Mouse (Mus musculus) ZHBTc4 (cell line): ENCODE measurements around the gene Atl1.

ENCODE experiments used
- DNase-seq: peaks from one replicate; pipeline ENCODE4 v3.0.0-alpha.2; 2011; ENCODE audit warnings: low read depth, low spot score

Gene Atl1

DNA sequence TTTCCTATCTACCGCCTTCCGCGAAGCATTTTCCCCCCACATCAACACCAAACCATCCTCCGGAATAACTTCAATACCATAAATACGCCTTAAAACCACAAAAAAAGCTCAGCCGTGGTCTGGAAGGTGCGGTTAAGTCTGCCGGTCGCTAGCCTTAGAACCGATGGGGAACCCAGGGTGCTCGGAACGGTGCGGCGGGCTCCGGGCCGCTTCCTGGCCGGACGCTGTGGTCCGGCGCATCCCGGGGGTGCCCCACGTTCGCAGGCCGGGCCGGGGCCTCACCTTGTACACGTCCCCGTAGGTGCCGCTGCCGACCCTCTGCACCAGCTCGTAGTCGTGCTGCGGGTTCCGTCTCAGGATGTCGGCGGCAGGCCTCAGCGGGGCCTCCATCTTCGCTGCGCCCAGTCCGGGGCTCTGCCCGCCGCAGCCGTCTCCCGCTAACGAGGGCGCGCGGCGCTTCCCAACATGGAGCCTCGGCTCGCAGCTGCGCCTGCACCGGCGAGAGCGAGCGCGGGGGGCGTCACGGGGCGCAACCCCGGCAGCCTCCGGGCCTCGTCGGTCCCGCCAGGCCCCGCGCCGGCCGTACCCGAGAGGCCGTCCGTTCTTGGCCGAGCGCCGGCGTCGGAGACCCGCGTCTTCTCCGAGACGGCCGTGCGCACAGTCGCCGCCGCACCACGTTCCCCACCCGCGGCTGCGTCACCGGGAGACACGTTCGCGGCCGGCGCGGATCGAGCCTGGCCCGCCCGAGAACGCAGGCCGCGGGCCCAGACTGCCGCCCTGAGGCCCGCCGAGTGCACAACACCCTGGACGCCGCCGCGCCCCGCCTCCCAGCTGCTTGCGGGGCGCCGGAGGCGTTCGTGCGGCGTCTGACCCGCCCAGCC lies at the start of gene Atl1, which contains the start of gene Map4k5:
Gene Atl1 (plus strand): TSS at position 244 of the 881 bp plus-strand sequence.
Gene Map4k5 (minus strand): TSS at position 830 of the 881 bp plus-strand sequence.
- DNase-seq, result peak; percentile 96

DNA sequence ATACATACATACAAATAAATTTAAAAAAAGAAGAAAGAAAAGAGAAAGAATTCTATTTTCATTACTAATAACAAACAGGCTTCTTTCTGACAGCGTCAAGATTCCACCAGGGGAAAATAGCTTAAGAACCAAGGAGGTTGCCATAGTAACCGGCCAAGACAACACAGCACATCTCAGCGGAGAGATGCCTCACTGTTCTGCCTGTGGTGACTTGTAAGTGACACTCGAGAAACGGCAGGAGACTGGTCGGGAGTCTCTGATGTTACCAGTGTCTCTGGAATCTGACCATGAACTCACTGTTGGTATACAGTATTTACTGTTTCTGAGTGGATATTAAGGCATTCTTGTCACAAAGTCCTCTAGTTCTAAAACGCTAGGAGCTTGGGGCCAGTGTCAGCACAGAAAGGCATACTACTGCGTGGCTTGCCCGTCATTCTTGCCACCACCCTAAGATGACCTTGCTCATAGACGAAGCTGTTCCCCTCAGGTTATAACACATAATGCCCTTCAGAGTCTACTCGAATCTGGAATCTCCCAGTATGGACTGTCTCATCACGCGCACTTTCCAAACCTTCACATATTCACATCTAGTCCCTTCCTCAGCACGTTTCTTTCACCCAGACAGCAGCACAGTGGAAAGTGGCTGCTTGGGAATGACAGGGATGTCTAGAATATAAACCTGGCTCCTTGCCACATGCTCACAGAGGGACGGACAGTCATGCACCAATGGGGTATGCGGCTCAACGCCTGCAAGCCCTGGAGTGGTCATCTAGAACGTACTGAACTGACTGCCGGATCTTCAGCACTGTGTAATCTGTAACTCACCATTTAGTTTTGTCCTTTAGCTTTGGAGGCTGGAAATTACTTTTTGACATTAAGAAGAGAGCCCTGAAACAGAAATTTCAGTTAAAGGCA lies 48.6 kb upstream of the Atl1 start:
- DNase-seq, result no peak

GRCm38 (mm10) chr12:69845722-69846121 lies 46.7 kb upstream of the Atl1 start:
- no peak for DNase-seq

DNA sequence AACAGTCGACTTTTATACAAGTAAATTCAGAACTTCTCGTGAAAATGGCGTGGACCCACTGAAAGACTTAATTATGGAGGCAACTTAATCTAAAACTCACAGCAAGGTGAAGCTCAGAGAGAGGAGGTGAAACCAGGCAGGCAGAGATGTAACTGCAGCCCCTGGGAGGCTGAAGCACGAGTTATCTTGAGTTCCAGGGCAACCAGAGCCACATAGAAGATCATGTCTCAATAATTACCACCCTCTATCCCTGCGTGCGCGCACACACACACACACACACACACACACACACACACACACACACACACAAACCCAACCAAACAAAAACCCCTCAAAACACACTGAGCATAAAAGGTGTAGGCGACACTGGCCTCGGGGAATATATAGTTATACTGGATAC lies 45.9 kb upstream of the Atl1 start:
- no peak for DNase-seq

DNA sequence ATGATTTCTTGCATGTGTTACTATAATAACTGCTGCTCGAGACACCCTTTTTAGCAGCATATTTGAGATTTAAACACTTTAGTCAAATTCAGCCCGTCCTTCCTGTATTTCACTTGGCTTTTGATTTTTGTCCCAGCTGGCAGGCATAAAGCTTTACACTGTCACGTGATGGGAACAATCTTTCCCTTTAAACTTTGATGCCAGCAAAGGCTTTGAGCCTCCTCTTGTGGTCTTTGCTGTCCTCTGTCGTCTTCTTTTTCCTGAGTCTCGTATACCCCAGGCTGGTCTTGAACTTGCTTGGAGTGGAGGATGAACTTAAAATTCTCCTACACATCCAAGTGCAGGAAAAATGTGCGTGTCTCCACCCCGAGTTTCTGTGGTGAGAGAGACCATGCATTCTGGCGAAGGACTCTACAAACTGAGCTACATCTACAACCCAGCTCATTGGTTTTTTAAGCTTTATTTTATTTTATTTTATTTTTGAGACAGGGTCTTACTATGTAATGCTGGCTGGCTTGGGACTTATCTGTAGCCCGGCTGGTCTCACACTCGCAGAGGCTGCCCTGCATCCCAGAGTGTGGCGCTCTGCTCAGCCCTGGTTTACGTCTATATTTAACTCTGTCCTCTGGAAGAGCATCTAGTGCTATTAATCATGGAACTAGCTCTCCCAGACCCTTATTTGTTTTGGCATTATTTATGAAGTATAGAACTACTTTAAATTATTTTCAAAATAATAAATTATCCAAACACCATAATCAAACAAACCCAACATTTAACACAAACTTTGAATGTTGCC lies 44.1 kb upstream of the Atl1 start:
- DNase-seq, result no peak

GRCm38 (mm10) chr12:69852288-69852687 lies 40.1 kb upstream of the Atl1 start:
- DNase-seq, result no peak

GRCm38 (mm10) chr12:69853387-69853786 lies 39.0 kb upstream of the Atl1 start:
- DNase-seq, result no peak

GRCm38 (mm10) chr12:69853942-69854341 lies 38.5 kb upstream of the Atl1 start:
- DNase-seq, result no peak

- DNase-seq, result no peak
These were observed 36.6 kb upstream of the Atl1 start for GRCm38 (mm10) chr12:69855641-69856300.

GRCm38 (mm10) chr12:69856398-69856797 lies 36.0 kb upstream of the Atl1 start:
- DNase-seq, result no peak

DNA sequence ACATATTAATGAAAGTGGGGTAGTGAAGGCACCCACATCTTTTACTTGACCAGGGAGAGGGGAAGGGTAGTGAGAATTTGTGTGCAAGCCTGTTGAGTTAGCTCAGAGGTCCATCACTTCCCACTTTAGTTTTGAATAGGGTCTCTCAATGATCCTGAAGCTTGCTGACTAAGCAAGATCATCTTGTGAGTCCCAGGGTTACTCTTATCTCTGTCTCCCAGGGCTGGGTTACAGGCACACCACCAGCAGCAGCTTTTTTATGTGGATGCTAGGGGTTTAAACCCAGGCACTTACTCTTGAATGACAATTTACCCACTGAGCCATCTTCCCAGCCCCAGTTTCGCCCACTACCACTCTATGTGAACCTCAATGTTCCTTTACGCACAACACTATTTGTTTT lies 34.8 kb upstream of the Atl1 start:
- DNase-seq, result no peak

DNA sequence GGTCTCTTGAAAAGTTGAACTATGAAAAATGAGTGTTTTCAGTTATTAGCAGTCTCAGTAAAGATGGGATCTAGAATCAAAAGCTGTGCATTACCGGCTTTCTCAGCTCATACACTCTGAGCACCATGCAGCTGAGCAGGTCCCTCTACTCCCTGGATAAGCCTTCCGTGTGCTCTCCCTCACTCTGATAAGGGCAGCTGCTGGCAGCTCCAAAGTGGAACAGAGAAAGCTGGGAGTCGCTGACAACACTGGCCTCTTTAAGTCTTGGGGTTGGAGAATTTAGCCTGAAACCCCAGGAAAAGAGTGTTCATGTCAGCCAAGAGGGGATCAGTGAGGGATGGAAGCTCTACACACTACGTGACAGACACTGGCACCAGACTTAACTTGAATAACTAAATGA lies 33.6 kb upstream of the Atl1 start:
- no peak for DNase-seq

GRCm38 (mm10) chr12:69863505-69863904 lies 28.9 kb upstream of the Atl1 start:
- no peak for DNase-seq

GRCm38 (mm10) chr12:69864164-69864692 lies 28.2 kb upstream of the Atl1 start:
- no peak for DNase-seq

- no peak for DNase-seq
These were observed 25.1 kb upstream of the Atl1 start for GRCm38 (mm10) chr12:69867338-69867737.

DNA sequence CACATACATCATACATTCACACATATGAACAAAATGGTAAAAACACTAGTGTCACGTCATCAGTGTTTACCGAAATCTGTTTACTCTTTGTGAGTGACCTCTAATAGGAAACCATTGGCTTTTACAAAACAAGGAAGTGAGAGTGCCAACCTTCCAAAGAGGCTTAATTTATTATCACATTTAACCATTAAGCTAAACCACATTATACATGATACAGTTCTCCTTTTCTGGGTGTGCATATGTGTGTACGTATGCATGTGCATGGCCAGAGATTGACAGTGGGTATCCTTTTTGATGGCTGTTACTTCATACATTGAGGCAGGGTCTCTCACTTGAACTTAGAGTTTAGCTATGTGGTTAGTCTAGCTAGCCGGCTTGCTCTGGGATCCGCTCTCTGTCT lies 20.8 kb upstream of the Atl1 start:
- no peak for DNase-seq

- DNase-seq, result no peak
These were observed 14.5 kb upstream of the Atl1 start for GRCm38 (mm10) chr12:69877842-69878363.

DNA sequence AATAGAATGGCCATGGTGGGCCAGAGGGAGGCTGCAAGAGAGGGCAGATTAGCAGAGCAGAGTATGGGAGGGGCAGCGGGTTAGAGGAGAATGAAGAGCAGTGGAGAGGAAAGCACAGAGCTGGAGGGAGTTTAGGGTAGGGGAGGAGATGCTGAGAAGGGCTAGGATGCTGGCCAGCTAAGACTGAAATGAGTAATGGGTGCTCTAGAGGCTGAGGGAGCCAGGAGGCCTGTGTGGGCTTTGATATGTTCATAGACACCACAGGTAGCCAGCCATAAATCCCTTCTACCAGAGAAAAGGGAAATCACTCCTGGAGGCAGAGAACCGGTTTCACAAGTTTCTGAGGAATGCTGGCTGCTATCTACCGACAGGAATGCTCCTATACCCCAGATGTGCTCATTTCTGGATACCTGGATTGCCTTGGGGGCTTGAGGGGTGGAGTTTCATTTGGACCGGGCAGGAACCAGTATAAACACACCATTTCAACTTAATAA lies 13.2 kb upstream of the Atl1 start:
- DNase-seq, result peak; percentile 51

GRCm38 (mm10) chr12:69879739-69880138 lies 12.7 kb upstream of the Atl1 start:
- no peak for DNase-seq

GRCm38 (mm10) chr12:69881198-69881905 lies 11.1 kb upstream of the Atl1 start:
- peak; percentile 48 for DNase-seq
